Mouse (Mus musculus): Measurements from ENCODE around the gene Smarcd2.

The Smarcd2 gene

GRCm38 (mm10) chr11:106272644-106273310 is at the start of gene Smarcd2:
Gene Smarcd2 (minus strand): TSS chr11:106272972.
- DNase-seq, result peak; percentile 100

GRCm38 (mm10) chr11:106318406-106319366 is 45.9 kb upstream of the Smarcd2 start:
- peak; percentile 52 for DNase-seq

GRCm38 (mm10) chr11:106317801-106318200 is 45.0 kb upstream of the Smarcd2 start:
- DNase-seq, result no peak

GRCm38 (mm10) chr11:106316416-106316815 is 43.6 kb upstream of the Smarcd2 start:
- no peak for DNase-seq

GRCm38 (mm10) chr11:106314333-106314812 is 41.6 kb upstream of the Smarcd2 start, which contains the start of gene Cd79b:
Gene Cd79b (minus strand): TSS chr11:106314762.
- DNase-seq, result no peak

GRCm38 (mm10) chr11:106313533-106313932 is 40.8 kb upstream of the Smarcd2 start:
- peak; percentile 65 for DNase-seq

- DNase-seq, result no peak
Observed at GRCm38 (mm10) chr11:106310123-106310522, 37.4 kb upstream of the Smarcd2 start.

- no peak for DNase-seq
Observed at GRCm38 (mm10) chr11:106308162-106308561, 35.4 kb upstream of the Smarcd2 start.

- no peak for DNase-seq
Observed at GRCm38 (mm10) chr11:106307432-106307831, 34.7 kb upstream of the Smarcd2 start.

- DNase-seq, result no peak
Observed at GRCm38 (mm10) chr11:106306758-106307157, 34.0 kb upstream of the Smarcd2 start.

GRCm38 (mm10) chr11:106306065-106306385 is 33.3 kb upstream of the Smarcd2 start:
- DNase-seq, result no peak

GRCm38 (mm10) chr11:106305348-106306064 is 32.7 kb upstream of the Smarcd2 start:
- no peak for DNase-seq

- DNase-seq, result peak; percentile 74
Observed at GRCm38 (mm10) chr11:106302634-106303033, 29.9 kb upstream of the Smarcd2 start.

- DNase-seq, result no peak
Observed at GRCm38 (mm10) chr11:106301765-106302164, 29.0 kb upstream of the Smarcd2 start, which contains the start of gene Gh. Gene Gh (minus strand): TSS chr11:106301865.

GRCm38 (mm10) chr11:106291861-106292260 is 19.1 kb upstream of the Smarcd2 start:
- peak; percentile 62 for DNase-seq

- DNase-seq, result no peak
Observed at GRCm38 (mm10) chr11:106290376-106290775, 17.6 kb upstream of the Smarcd2 start.

- peak; percentile 83 for DNase-seq
Observed at GRCm38 (mm10) chr11:106289369-106289768, 16.6 kb upstream of the Smarcd2 start.

- DNase-seq, result peak; percentile 37
Observed at GRCm38 (mm10) chr11:106286987-106287386, 14.2 kb upstream of the Smarcd2 start.

GRCm38 (mm10) chr11:106286206-106286605 is 13.4 kb upstream of the Smarcd2 start:
- no peak for DNase-seq

- no peak for DNase-seq
Observed at GRCm38 (mm10) chr11:106284126-106284525, 11.4 kb upstream of the Smarcd2 start.

- DNase-seq, result no peak
Observed at GRCm38 (mm10) chr11:106283371-106283770, 10.6 kb upstream of the Smarcd2 start.

GRCm38 (mm10) chr11:106282452-106282851 is 9.7 kb upstream of the Smarcd2 start:
- no peak for DNase-seq

- peak; percentile 95 for DNase-seq
Observed at GRCm38 (mm10) chr11:106276454-106276853, 3.7 kb upstream of the Smarcd2 start, which contains the start of gene Tcam1. Gene Tcam1 (plus strand): TSS chr11:106276672.
